Mouse (Mus musculus) lung, postnatal 0 days (tissue): Measurements from ENCODE around the gene Knstrn. TPM values are rescaled to one million over a fixed set of nuclear protein-coding genes. Genes with fewer than 3 reads are reported as not detected.

Experiments
- ATAC-seq: fragments of 200-750 bp; cut with Nextera tagmentation; 2 replicates; pipeline ENCODE4 v1.8.0; 2017; ENCODE audit warnings: moderate library complexity
- DNase-seq: peaks from one replicate; pipeline ENCODE4 v3.0.0-alpha.2; 2016; ENCODE audit warnings: low spot score
- H3K27ac ChIP-seq: fragments of 300-500 bp; sonication (generic); 2 replicates; pipeline ENCODE4 v1.5.1; 2014; ENCODE audit warnings: antibody characterized with exemption, mild to moderate bottlenecking, low read length, mixed read lengths
- H3K27me3 ChIP-seq: fragments of 300-500 bp; sonication (generic); replicated peaks from 2 replicates; pipeline ENCODE4 v1.6.1; 2014; ENCODE audit warnings: low read length, mixed read lengths; ENCODE audit not compliant: insufficient read depth
- H3K36me3 ChIP-seq: fragments of 300-500 bp; sonication (generic); 2 replicates; pipeline ENCODE4 v1.6.1; 2014; ENCODE audit warnings: low read length, mixed read lengths; ENCODE audit not compliant: insufficient read depth
- H3K4me1 ChIP-seq: fragments of 300-500 bp; sonication (generic); 2 replicates; pipeline ENCODE4 v1.6.1; 2014; ENCODE audit warnings: antibody characterized with exemption, low read depth, low read length, mixed read lengths; ENCODE audit not compliant: insufficient read depth
- H3K4me2 ChIP-seq: fragments of 300-500 bp; sonication (generic); replicated peaks from 2 replicates; pipeline ENCODE4 v1.6.1; 2014; ENCODE audit warnings: low read depth, mild to moderate bottlenecking, low read length, moderate library complexity, mixed read lengths
- H3K4me3 ChIP-seq: fragments of 300-500 bp; sonication (generic); 2 replicates; pipeline ENCODE4 v1.5.1; 2014; ENCODE audit warnings: low read depth, low read length
- H3K9ac ChIP-seq: fragments of 300-500 bp; sonication (generic); replicated peaks from 2 replicates; pipeline ENCODE4 v1.6.1; 2014; ENCODE audit warnings: low read depth, mild to moderate bottlenecking
- H3K9me3 ChIP-seq: fragments of 300-500 bp; sonication (generic); 2 replicates; pipeline ENCODE4 v1.6.1; 2016; ENCODE audit warnings: low read length, mixed read lengths
- CTCF ChIP-seq: IDR thresholded peaks from 2 replicates; pipeline ENCODE4 v1.5.1; 2016; ENCODE audit warnings: antibody characterized with exemption, mild to moderate bottlenecking
- EP300 ChIP-seq: IDR thresholded peaks from 2 replicates; pipeline ENCODE4 v1.6.1; 2016; ENCODE audit warnings: antibody characterized with exemption, mild to moderate bottlenecking, control low read depth
- WGBS: fragments of 180-500 bp; shearing (Covaris S2); extraction: QIAGEN DNeasy Blood & Tissue Kit; methylation state at CpG from one replicate; pipeline ENCODE4 v1.1.7; 2014; 5-methylcytosine and 5-hydroxymethylcytosine counted together
- polyA plus RNA-seq: library from polyadenylated mRNA; unstranded; fragments of >200 nt; fragmentation: Nextera tagmentation; extraction: Ambion mirVana; gene quantifications from 2 replicates; pipeline ENCODE4 v1.2.1, GENCODE M21; 2015

Knstrn gene
- polyA plus RNA-seq, 1 experiment from 2014 or later = 4.9 TPM

DNA sequence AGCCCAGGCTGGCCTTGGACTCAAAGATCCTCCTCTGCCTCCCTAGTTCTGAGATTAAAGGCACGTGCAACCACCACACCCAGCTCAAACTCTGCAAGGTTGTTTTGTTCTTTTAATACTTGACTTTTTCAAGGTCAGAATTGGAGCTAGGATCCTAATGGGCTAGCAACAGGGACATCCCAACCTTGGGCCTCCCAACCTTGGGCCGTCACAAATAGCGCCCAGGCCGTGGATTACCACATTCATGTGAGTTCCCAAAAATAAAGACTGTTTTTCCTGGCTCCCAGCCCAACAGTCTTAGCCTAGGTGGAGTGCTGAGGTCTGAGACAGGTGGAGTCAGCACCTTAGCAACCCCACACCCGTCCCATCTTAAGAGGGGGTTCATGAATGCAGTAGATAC is 68.2 kb downstream of the Knstrn start:
- H3K36me3 ChIP-seq = peaks cover 9% of the 10 kb centered on the region; the same call in 1 of the 2 replicates
- no peaks in the 10 kb centered on the region for H3K9me3 ChIP-seq
- H3K27me3 ChIP-seq = 0 out of 2 replicates have a peak, but pooled peaks cover 5% of the 10 kb centered on the region
- no peak overlapping the region for H3K4me2 ChIP-seq
- ATAC-seq = no peak
- no peak for DNase-seq
- WGBS = 70% methylated on average over 5 of the region's 5 CpGs
- no peak overlapping the region for H3K9ac ChIP-seq
- no peak overlapping the region for H3K4me3 ChIP-seq
- TF ChIP-seq CTCF = no peak
- TF ChIP-seq EP300 = no peak
- H3K27ac ChIP-seq = no peak overlapping the region
- no peaks in the 10 kb centered on the region for H3K4me1 ChIP-seq

DNA sequence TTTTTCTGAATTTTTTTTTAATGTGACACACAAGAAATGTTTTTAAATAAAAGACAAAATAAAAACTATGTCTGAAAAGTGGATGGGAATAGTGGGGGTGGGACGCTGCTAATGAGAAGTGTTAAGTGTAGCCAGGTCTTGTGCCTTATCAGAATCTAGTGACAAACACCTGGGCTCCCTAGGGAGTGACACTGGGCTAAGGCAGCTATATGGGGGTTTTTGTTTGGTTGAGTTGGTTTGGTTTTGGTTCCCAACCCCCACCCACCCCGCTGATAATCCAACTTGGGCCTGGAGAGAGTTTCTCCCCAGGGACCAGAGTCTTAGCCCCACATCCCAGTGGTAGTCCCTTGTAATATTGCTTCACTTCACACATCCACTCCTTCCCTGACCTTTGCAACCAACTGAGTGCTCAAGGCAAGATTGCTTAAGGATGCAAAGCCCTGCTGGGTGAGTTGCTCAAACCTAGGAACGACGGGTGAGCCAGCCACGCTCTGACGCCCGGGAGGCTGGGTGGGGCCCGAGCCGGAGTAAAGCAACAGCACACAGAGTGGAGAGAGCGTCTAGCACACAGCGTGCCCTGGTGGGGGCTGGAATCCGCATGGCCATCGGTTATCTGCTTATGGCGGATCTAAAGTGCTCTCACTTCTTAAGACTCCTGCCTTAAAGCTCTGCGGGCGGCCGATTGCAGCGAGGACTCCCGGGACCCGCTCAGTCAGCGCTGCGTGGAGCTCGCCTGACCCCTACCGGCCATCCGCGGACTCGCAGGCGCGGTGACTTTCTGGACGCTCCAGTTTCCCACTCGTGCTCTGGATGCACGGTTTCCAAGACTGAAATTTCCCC is 69.3 kb downstream of the Knstrn start:
- TF ChIP-seq CTCF (peak; percentile 100), EP300 (peak; percentile 53)
- peak; percentile 96 for ATAC-seq
- no peaks in the 10 kb centered on the region for H3K9me3 ChIP-seq
- DNase-seq = peak; percentile 94
- no peaks in the 10 kb centered on the region; the same call in 1 of the 2 replicates for H3K36me3 ChIP-seq
- peak overlapping the region; percentile 61 for H3K4me2 ChIP-seq
- H3K4me1 ChIP-seq = no peaks in the 10 kb centered on the region
- H3K4me3 ChIP-seq = no peak overlapping the region; the same call in 1 of the 2 replicates
- no peak overlapping the region for H3K27ac ChIP-seq
- 0 out of 2 replicates have a peak, but pooled peaks cover 5% of the 10 kb centered on the region for H3K27me3 ChIP-seq
- H3K9ac ChIP-seq = no peak overlapping the region
- 4% methylated on average over 32 of the region's 32 CpGs for WGBS

GRCm38 (mm10) chr2:118887440-118887839 is 73.6 kb downstream of the Knstrn start:
- Histone ChIP-seq H3K27ac (no peak overlapping the region), H3K4me1 (no peaks in the 10 kb centered on the region), H3K9me3 (no peaks in the 10 kb centered on the region), H3K4me2 (0 out of 2 replicates have a peak overlapping the region, but pooled peaks have one; percentile 2), H3K27me3 (0 out of 2 replicates have a peak, but pooled peaks cover 9% of the 10 kb centered on the region), H3K4me3 (no peak overlapping the region), H3K9ac (no peak overlapping the region), H3K36me3 (no peaks in the 10 kb centered on the region)
- ATAC-seq (no peak), DNase-seq (no peak)
- 56% methylated on average over 13 of the region's 13 CpGs for WGBS
- TF ChIP-seq EP300 = no peak
- TF ChIP-seq CTCF = no peak

- Histone ChIP-seq H3K4me1 (no peaks in the 10 kb centered on the region), H3K4me3 (no peak overlapping the region), H3K9ac (no peak overlapping the region), H3K9me3 (no peaks in the 10 kb centered on the region), H3K27ac (no peak overlapping the region), H3K4me2 (0 out of 2 replicates have a peak overlapping the region, but pooled peaks have one; percentile 2), H3K36me3 (no peaks in the 10 kb centered on the region), H3K27me3 (0 out of 2 replicates have a peak, but pooled peaks cover 11% of the 10 kb centered on the region)
- 17% methylated on average over 13 of the region's 14 CpGs for WGBS
- no peak for ATAC-seq
- no peak for DNase-seq
- no peak for TF ChIP-seq EP300
- TF ChIP-seq CTCF = no peak
Observed at GRCm38 (mm10) chr2:118887845-118888548, 74.2 kb downstream of the Knstrn start.

- H3K9me3 ChIP-seq = no peaks in the 10 kb centered on the region
- WGBS = 83% methylated on average over 4 of the region's 4 CpGs
- no peak overlapping the region for H3K9ac ChIP-seq
- no peak overlapping the region for H3K27ac ChIP-seq
- no peak overlapping the region for H3K4me2 ChIP-seq
- no peak for ATAC-seq
- no peaks in the 10 kb centered on the region for H3K36me3 ChIP-seq
- no peak for DNase-seq
- H3K27me3 ChIP-seq = peaks cover 6% of the 10 kb centered on the region; the same call in 1 of the 2 replicates
- no peak for TF ChIP-seq EP300
- TF ChIP-seq CTCF = no peak
- H3K4me3 ChIP-seq = no peak overlapping the region
- no peaks in the 10 kb centered on the region for H3K4me1 ChIP-seq
Observed at GRCm38 (mm10) chr2:118891173-118891572, 77.4 kb downstream of the Knstrn start.
